Mouse (Mus musculus) midbrain, postnatal 0 days (tissue): ENCODE data around the gene Rnf123. TPM values are rescaled to one million over a fixed set of nuclear protein-coding genes. Genes with fewer than 3 reads are reported as not detected.
A peak's percentile ranks its signal among the peaks of the same experiment; 100 is the strongest.

Source experiments
- ATAC-seq: fragments of 200-750 bp; cut with Nextera tagmentation; 2 replicates; pipeline ENCODE4 v1.8.0; 2017; ENCODE audit warnings: moderate number of reproducible peaks, mild to moderate bottlenecking, moderate TSS enrichment, moderate library complexity; ENCODE audit not compliant: low FRiP score
- DNase-seq: peaks from one replicate; pipeline ENCODE4 v3.0.0-alpha.2; 2015; ENCODE audit warnings: low spot score
- H3K27ac ChIP-seq: fragments of 300-500 bp; sonication (generic); 2 replicates; pipeline ENCODE4 v1.5.1; 2014; ENCODE audit warnings: low read depth, mild to moderate bottlenecking, low read length, mixed read lengths
- H3K27me3 ChIP-seq: fragments of 300-500 bp; sonication (generic); 2 replicates; pipeline ENCODE4 v1.6.1; 2014; ENCODE audit warnings: low read length, control low read depth, mixed read lengths; ENCODE audit not compliant: insufficient read depth
- H3K36me3 ChIP-seq: fragments of 300-500 bp; sonication (generic); 2 replicates; pipeline ENCODE4 v1.6.1; 2014; ENCODE audit warnings: low read length, control low read depth, mixed read lengths; ENCODE audit not compliant: insufficient read depth
- H3K4me1 ChIP-seq: fragments of 300-500 bp; sonication (generic); 2 replicates; pipeline ENCODE4 v1.6.1; 2014; ENCODE audit warnings: mild to moderate bottlenecking, control low read depth, antibody characterized with exemption, low read length, mixed read lengths; ENCODE audit not compliant: insufficient read depth
- H3K4me2 ChIP-seq: fragments of 300-500 bp; sonication (generic); 2 replicates; pipeline ENCODE4 v1.6.1; 2014; ENCODE audit warnings: low read depth, mild to moderate bottlenecking, low read length, mixed read lengths; ENCODE audit not compliant: poor library complexity, severe bottlenecking
- H3K4me3 ChIP-seq: fragments of 300-500 bp; sonication (generic); 2 replicates; pipeline ENCODE4 v1.5.1; 2014; ENCODE audit warnings: low read depth, mild to moderate bottlenecking, low read length, moderate library complexity
- H3K9ac ChIP-seq: fragments of 300-500 bp; sonication (generic); replicated peaks from 2 replicates; pipeline ENCODE4 v1.6.1; 2014; ENCODE audit warnings: mild to moderate bottlenecking, low read length, moderate library complexity, mixed read lengths; ENCODE audit not compliant: poor library complexity, severe bottlenecking
- H3K9me3 ChIP-seq: fragments of 300-500 bp; sonication (generic); 2 replicates; pipeline ENCODE4 v1.6.1; 2016; ENCODE audit warnings: low read length, control low read depth
- CTCF ChIP-seq: IDR thresholded peaks from 2 replicates; pipeline ENCODE4 v1.5.1; 2016; ENCODE audit warnings: antibody characterized with exemption, mild to moderate bottlenecking
- WGBS: fragments of 180-500 bp; shearing (Covaris S2); extraction: QIAGEN DNeasy Blood & Tissue Kit; methylation state at CpG from one replicate; pipeline ENCODE4 v1.1.7; 2014; 5-methylcytosine and 5-hydroxymethylcytosine counted together
- polyA plus RNA-seq: library from polyadenylated mRNA; unstranded; fragments of >200 nt; fragmentation: Nextera tagmentation; extraction: Ambion mirVana; gene quantifications from 2 replicates; pipeline ENCODE4 v1.2.1, GENCODE M21; 2015
- total RNA-seq: library from RNA; depleted of rRNA; stranded (reverse); fragments of >200 nt; gene quantifications from 2 replicates; pipeline ENCODE4 v1.2.3, GENCODE M21; 2014

The Rnf123 gene
- total and polyA plus RNA-seq, 2 experiments from 2014 or later, result 44.1 to 46.3 TPM

- H3K9me3 ChIP-seq, result no peaks in the 10 kb centered on the region
- no peaks in the 10 kb centered on the region for H3K27me3 ChIP-seq
- no peak overlapping the region for H3K9ac ChIP-seq
- DNase-seq (no peak), ATAC-seq (no peak)
- H3K27ac ChIP-seq, result no peak overlapping the region
- no peak overlapping the region for H3K4me3 ChIP-seq
- H3K4me2 ChIP-seq, result no peak overlapping the region
- WGBS, result 88% methylated on average over 16 of the region's 16 CpGs
- 0 out of 2 replicates have a peak, but pooled peaks cover 3% of the 10 kb centered on the region for H3K4me1 ChIP-seq
- H3K36me3 ChIP-seq, result peaks cover 79% of the 10 kb centered on the region
- TF ChIP-seq CTCF, result no peak
These were observed 27.0 kb upstream of the Rnf123 start for GRCm38 (mm10) chr9:108110160-108110559.

- H3K4me3 ChIP-seq, result no peak overlapping the region
- ATAC-seq, result no peak
- no peaks in the 10 kb centered on the region for H3K27me3 ChIP-seq
- no peak overlapping the region for H3K9ac ChIP-seq
- DNase-seq, result no peak
- 97% methylated on average over 16 of the region's 16 CpGs for WGBS
- H3K36me3 ChIP-seq, result peaks cover 77% of the 10 kb centered on the region
- no peaks in the 10 kb centered on the region for H3K9me3 ChIP-seq
- no peak for TF ChIP-seq CTCF
- H3K4me1 ChIP-seq, result 0 out of 2 replicates have a peak, but pooled peaks cover 3% of the 10 kb centered on the region
- H3K4me2 ChIP-seq, result no peak overlapping the region
- no peak overlapping the region for H3K27ac ChIP-seq
These were observed 24.7 kb upstream of the Rnf123 start for GRCm38 (mm10) chr9:108107867-108108266.

GRCm38 (mm10) chr9:108106090-108106489 is 22.9 kb upstream of the Rnf123 start:
- H3K27me3 ChIP-seq, result no peaks in the 10 kb centered on the region
- H3K4me3 ChIP-seq, result no peak overlapping the region
- no peak overlapping the region for H3K9ac ChIP-seq
- TF ChIP-seq CTCF, result no peak
- no peaks in the 10 kb centered on the region for H3K9me3 ChIP-seq
- no peak overlapping the region for H3K27ac ChIP-seq
- DNase-seq (no peak), ATAC-seq (no peak)
- WGBS, result 93% methylated on average over 23 of the region's 23 CpGs
- H3K4me1 ChIP-seq, result 0 out of 2 replicates have a peak, but pooled peaks cover 2% of the 10 kb centered on the region
- H3K36me3 ChIP-seq, result peaks cover 76% of the 10 kb centered on the region
- H3K4me2 ChIP-seq, result no peak overlapping the region

- Histone ChIP-seq H3K4me3 (no peak overlapping the region), H3K27ac (no peak overlapping the region), H3K4me1 (no peaks in the 10 kb centered on the region), H3K27me3 (no peaks in the 10 kb centered on the region), H3K36me3 (peaks cover 73% of the 10 kb centered on the region), H3K9ac (no peak overlapping the region), H3K4me2 (no peak overlapping the region), H3K9me3 (no peaks in the 10 kb centered on the region)
- DNase-seq, result no peak
- no peak for TF ChIP-seq CTCF
- ATAC-seq, result peak; percentile 18; the same call in 1 of the 2 replicates
- WGBS, result 59% methylated on average over 12 of the region's 12 CpGs
These were observed 22.4 kb upstream of the Rnf123 start for GRCm38 (mm10) chr9:108105549-108105863.

GRCm38 (mm10) chr9:108104766-108105548 is 21.8 kb upstream of the Rnf123 start:
- peak; percentile 28; the same call in 1 of the 2 replicates for ATAC-seq
- H3K9ac ChIP-seq, result no peak overlapping the region
- no peaks in the 10 kb centered on the region for H3K9me3 ChIP-seq
- no peak overlapping the region for H3K27ac ChIP-seq
- no peaks in the 10 kb centered on the region for H3K4me1 ChIP-seq
- H3K27me3 ChIP-seq, result no peaks in the 10 kb centered on the region
- TF ChIP-seq CTCF, result no peak
- H3K4me2 ChIP-seq, result no peak overlapping the region
- H3K4me3 ChIP-seq, result no peak overlapping the region
- no peak for DNase-seq
- H3K36me3 ChIP-seq, result peaks cover 70% of the 10 kb centered on the region
- WGBS, result 39% methylated on average over 31 of the region's 31 CpGs

- Histone ChIP-seq H3K9me3 (no peaks in the 10 kb centered on the region), H3K9ac (no peak overlapping the region), H3K4me2 (no peak overlapping the region), H3K4me1 (no peaks in the 10 kb centered on the region; the same call in 1 of the 2 replicates), H3K27me3 (no peaks in the 10 kb centered on the region), H3K4me3 (no peak overlapping the region), H3K27ac (no peak overlapping the region), H3K36me3 (peaks cover 54% of the 10 kb centered on the region)
- no peak for DNase-seq
- WGBS, result 84% methylated on average over 8 of the region's 8 CpGs
- ATAC-seq, result no peak
- no peak for TF ChIP-seq CTCF
These were observed 16.5 kb upstream of the Rnf123 start for GRCm38 (mm10) chr9:108099619-108100018.
